Mouse (Mus musculus): Measurements from ENCODE around the gene Ube2e1. TPM values are rescaled to one million over a fixed set of nuclear protein-coding genes. Genes with fewer than 3 reads are reported as not detected.
"Not testable (repeated sequence)": the region's sequence is repeated elsewhere in the genome, so short reads cannot be mapped to it uniquely, and the experiment has no call there.

Ube2e1 gene
- total and polyA plus RNA-seq, 2 experiments: 23.4 to 45.3 TPM

GRCm38 (mm10) chr14:18238750-18239731 is 92.6 kb downstream of the Ube2e1 start, which contains the start of gene Nr1d2:
Nr1d2 (minus strand) TSS chr14:18239127.
- Histone ChIP-seq H3K4me1 (ENCODE audit: control insufficient read depth, insufficient read depth, low read length) (peaks cover 15% of the 10 kb centered on the region), H3K27me3 (ENCODE audit: control insufficient read depth, insufficient read depth, low read length) (no peaks in the 10 kb centered on the region), H3K79me2 (ENCODE audit: control insufficient read depth, insufficient read depth, low read length) (peaks cover 14% of the 10 kb centered on the region; the same call in 1 of the 2 replicates), H3K9ac (ENCODE audit: low read depth, low read length) (peak within 1 kb of the TSS; percentile 99), H3K27ac (replicated peaks; ENCODE audit: insufficient read depth, low read depth, low read length) (peak within 1 kb of the TSS; percentile 100), H3K4me3 (ENCODE audit: insufficient read depth, low read depth, low read length) (peak within 1 kb of the TSS; percentile 88), H3K36me3 (ENCODE audit: control insufficient read depth, insufficient read depth, low read length) (no peaks in the 10 kb centered on the region)
- 1% methylated on average over 63 of the region's 66 CpGs for WGBS
- TF ChIP-seq POLR2A (IDR thresholded peaks at IDR 0.05; ENCODE audit: extremely low read depth, insufficient read depth, low read length) (peak; percentile 85), CTCF (IDR thresholded peaks at IDR 0.05; ENCODE audit: low read depth, low read length) (no peak)
- DNase-seq (ENCODE audit: extremely low read depth, low read depth, low spot score): peak; percentile 99

- H3K9ac ChIP-seq (ENCODE audit: low read depth, low read length): peak overlapping the region; percentile 99
- under 1% methylated on average over 71 of the region's 71 CpGs for WGBS
- no peaks in the 10 kb centered on the region; the same call in 1 of the 2 replicates for H3K36me3 ChIP-seq (ENCODE audit: control insufficient read depth, insufficient read depth, low read length)
- no peaks in the 10 kb centered on the region for H3K27me3 ChIP-seq (ENCODE audit: control insufficient read depth, insufficient read depth, low read length)
- DNase-seq (ENCODE audit: extremely low read depth, low read depth, low spot score): peak; percentile 82
- TF ChIP-seq CTCF (IDR thresholded peaks at IDR 0.05; ENCODE audit: low read depth, low read length) (no peak), POLR2A (IDR thresholded peaks at IDR 0.05; ENCODE audit: extremely low read depth, insufficient read depth, low read length) (peak; percentile 55; the same call in 1 of the 2 replicates)
- peaks cover 20% of the 10 kb centered on the region for H3K4me1 ChIP-seq (ENCODE audit: control insufficient read depth, insufficient read depth, low read length)
- peak overlapping the region; percentile 100 for H3K27ac ChIP-seq (replicated peaks; ENCODE audit: insufficient read depth, low read depth, low read length)
- peak overlapping the region; percentile 88 for H3K4me3 ChIP-seq (ENCODE audit: insufficient read depth, low read depth, low read length)
- peaks cover 14% of the 10 kb centered on the region; the same call in 1 of the 2 replicates for H3K79me2 ChIP-seq (ENCODE audit: control insufficient read depth, insufficient read depth, low read length)
Measured at GRCm38 (mm10) chr14:18238131-18238749, 93.4 kb downstream of the Ube2e1 start.

GRCm38 (mm10) chr14:18237381-18237780 is 94.3 kb downstream of the Ube2e1 start:
- Histone ChIP-seq H3K79me2 (ENCODE audit: control insufficient read depth, insufficient read depth, low read length) (peaks cover 22% of the 10 kb centered on the region; the same call in 1 of the 2 replicates), H3K27me3 (ENCODE audit: control insufficient read depth, insufficient read depth, low read length) (no peaks in the 10 kb centered on the region), H3K36me3 (ENCODE audit: control insufficient read depth, insufficient read depth, low read length) (no peaks in the 10 kb centered on the region; the same call in 1 of the 2 replicates), H3K9ac (ENCODE audit: low read depth, low read length) (peak overlapping the region; percentile 19; the same call in 1 of the 2 replicates), H3K4me3 (ENCODE audit: insufficient read depth, low read depth, low read length) (peak overlapping the region; percentile 88; the same call in 1 of the 2 replicates), H3K4me1 (ENCODE audit: control insufficient read depth, insufficient read depth, low read length) (peaks cover 25% of the 10 kb centered on the region), H3K27ac (replicated peaks; ENCODE audit: insufficient read depth, low read depth, low read length) (peak overlapping the region; percentile 60)
- WGBS: 34% methylated on average over 4 of the region's 4 CpGs
- TF ChIP-seq POLR2A (IDR thresholded peaks at IDR 0.05; ENCODE audit: extremely low read depth, insufficient read depth, low read length) (no peak), CTCF (IDR thresholded peaks at IDR 0.05; ENCODE audit: low read depth, low read length) (no peak)
- DNase-seq (ENCODE audit: extremely low read depth, low read depth, low spot score): no peak

DNA sequence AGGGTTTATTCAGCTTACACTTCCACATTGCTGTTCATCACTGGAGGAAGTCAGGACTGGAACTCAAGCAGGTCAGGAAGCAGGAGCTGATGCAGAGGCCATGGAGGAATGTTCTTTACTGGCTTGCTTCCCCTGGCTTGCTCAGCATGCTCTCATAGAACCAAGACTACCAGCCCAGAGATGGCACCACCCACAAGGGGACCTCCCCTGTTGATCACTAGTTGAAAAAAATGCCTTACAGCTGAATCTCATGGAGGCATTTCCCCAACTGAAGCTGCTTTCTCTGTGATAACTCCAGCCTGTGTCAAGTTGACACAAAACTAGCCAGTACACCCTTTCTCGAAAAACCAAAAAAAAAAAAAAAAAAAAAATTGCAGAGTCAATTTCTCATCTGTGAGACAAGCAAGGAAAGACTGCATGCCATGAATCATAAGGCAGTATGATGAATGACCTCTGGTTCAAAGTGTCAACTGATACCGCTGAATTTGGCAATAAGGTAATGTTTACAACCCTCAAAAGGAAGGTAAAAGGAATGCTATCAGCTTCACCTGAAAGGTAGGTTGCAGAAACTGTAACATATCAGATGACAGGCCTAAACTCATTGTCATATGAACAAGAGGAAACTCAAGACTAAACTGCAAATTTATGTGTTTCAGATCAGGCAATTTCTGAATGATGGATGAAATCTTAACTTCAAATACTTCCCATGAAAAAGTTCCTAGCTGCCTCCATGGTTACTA is 95.0 kb downstream of the Ube2e1 start:
- not testable (repeated sequence) for H3K27me3 ChIP-seq (ENCODE audit: control insufficient read depth, insufficient read depth, low read length); H3K9ac ChIP-seq (ENCODE audit: low read depth, low read length); H3K4me3 ChIP-seq (ENCODE audit: insufficient read depth, low read depth, low read length); H3K36me3 ChIP-seq (ENCODE audit: control insufficient read depth, insufficient read depth, low read length)
- peak; percentile 94 for DNase-seq (ENCODE audit: extremely low read depth, low read depth, low spot score)
- WGBS: 21% methylated on average over 2 of the region's 2 CpGs
- Histone ChIP-seq H3K4me1 (ENCODE audit: control insufficient read depth, insufficient read depth, low read length) (peaks cover 28% of the 10 kb centered on the region), H3K27ac (replicated peaks; ENCODE audit: insufficient read depth, low read depth, low read length) (peak overlapping the region; percentile 42), H3K79me2 (ENCODE audit: control insufficient read depth, insufficient read depth, low read length) (peaks cover 26% of the 10 kb centered on the region; the same call in 1 of the 2 replicates)
